Mouse (Mus musculus): Measurements from ENCODE around the gene Glud1.

The Glud1 gene

DNA sequence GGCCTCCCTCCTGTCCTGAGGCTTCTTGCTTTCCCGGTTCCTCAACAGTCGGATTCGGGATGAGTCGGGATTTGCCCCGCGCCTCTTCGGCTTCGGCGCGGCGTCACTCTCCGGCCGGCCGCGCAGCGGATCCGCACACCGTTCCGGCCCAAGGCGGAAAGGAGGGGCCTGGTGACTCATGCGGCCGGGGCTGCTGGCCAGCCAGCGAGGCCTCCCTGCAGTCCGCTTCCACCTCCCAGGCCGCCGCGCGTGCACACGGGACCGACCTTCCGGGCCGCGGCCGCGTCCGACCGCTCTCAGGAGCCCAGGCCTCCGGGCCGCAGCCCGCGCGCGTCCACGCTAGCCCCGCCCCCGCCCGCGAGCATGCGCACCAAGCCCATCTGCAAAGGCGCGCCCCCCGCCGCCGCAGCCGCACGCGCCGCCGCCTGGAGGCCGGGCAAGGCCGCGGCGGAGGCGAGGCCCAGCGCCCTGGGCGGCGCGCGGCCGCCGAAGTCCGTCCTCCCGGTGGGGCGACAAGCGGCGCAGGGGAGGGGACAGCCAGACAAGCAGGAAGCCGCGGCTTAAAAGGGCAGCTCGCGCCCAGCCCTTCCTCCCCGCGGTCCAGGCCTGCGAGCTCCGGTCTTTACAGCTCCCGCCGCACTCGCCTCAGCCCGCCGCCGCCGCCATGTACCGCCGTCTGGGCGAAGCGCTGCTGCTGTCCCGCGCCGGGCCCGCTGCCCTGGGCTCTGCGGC lies at the start of gene Glud1, which contains the start of gene Shld2:
TSS of gene Glud1 (plus strand) at position 494 of the 732 bp plus-strand sequence.
TSS of gene Shld2 (minus strand) at position 260 of the 732 bp plus-strand sequence.
- DNase-seq (ENCODE audit: low spot score) = peak; percentile 97

DNA sequence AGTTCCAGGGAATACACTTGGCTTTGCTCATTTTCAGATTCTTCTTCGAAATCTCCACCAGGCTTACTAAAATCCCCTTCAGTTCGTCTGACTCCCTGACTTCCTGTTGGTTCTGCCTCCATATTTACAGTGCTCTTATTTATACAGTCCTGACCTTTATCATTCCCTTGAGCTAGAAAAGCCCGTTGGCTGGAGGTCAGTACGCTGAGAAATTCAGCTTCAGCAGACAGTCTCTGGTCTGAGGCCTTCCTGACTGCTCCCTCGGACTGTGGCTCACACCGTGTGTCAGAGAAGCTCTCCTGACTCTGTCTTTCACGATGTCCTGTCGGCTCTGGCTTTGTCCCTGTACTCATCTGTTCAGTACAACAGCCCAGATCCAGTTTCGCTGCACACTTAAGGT lies 42.5 kb upstream of the Glud1 start:
- no peak for DNase-seq (ENCODE audit: low spot score)

DNA sequence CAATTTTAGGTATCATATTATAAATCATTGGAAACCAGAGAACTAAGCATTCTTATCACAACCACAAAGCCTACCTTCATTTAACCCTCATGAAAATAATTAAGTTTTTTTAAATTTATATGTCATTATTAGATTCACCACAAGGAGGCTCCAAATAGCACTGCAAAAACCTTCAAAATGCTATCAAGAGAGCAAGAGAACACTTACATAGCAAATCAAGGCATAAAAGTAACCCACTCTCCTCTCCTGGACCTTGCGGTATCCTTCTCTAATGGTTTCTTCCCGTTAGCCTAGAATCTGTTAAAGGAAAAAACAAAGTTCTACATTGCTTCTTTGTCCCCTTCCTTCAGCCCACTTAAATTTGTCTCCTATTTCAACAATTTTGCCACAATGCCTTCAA lies 37.2 kb upstream of the Glud1 start:
- no peak for DNase-seq (ENCODE audit: low spot score)

DNA sequence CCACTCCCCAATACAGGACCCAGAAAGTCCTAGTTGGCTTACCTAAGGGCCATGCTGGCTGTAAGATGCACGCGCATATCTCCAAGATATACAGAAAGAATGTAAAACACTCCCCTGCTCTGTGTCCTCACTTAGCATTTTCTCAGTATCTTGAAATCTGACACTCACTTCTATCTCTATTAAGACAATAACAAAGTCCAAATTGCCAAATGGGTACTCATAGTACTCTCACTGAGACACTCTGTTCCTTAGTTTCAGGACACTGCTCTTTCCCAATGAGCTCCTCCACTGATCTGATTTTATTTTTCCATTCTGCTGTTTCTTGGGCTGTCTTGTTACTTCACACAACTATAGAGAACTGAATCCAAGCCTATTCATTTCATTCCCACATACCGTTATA lies 36.4 kb upstream of the Glud1 start:
- peak; percentile 26 for DNase-seq (ENCODE audit: low spot score)

DNA sequence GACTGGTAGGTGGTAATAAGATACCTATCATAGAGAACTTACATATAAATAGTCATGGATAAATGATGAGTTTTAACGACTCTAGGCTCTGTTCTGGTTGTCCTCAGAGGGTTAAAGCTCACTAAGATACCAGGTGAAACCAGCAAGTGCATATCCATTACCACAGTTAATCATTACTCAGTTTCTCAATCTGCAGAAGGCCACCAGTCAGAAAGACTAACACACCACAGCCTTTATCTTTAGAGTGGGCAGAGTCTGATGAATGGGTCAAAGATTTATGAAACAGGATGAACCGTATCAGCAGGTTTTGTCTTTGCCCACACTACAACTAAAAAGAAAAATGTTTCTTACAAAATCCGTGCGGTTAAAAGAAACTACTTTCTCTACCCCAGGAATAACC lies 35.3 kb upstream of the Glud1 start:
- peak; percentile 71 for DNase-seq (ENCODE audit: low spot score)

DNA sequence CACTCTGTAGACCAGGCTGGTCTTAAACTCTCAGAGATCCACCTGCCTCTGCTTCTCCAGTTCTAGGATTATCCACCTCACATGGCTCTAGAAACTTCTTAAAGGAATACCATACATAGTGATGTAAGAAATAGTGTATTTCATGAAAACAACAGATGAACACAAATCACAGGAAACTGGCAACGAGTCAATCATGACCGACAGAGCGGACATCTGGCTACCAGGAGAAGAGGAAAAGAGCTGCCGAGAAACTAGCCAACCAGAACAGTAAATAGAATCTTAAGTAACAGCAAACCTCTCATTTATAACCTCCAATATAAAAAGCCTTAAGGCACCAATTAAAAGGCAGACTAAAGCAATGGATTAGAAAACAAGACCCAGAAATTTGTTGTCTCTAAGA lies 30.8 kb upstream of the Glud1 start:
- no peak for DNase-seq (ENCODE audit: low spot score)

DNA sequence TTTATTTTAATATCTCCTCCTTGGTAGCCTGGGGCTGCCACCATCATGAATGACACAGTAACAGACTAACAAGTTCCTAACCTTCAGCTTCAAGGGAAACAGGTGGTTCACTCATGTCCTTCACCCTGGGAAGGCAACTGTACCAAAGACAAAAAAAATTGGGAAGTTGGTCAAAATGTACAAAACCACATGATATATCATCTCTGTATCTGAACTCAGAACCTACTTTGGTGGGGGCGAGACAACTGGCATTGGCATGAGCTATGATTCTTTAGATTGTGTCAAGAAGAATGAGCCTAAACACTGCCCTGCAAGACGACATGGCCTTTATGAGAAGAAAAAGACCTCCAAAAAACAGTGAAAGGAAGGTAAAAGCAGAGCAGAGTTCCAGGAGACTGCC lies 29.7 kb upstream of the Glud1 start:
- no peak for DNase-seq (ENCODE audit: low spot score)

DNA sequence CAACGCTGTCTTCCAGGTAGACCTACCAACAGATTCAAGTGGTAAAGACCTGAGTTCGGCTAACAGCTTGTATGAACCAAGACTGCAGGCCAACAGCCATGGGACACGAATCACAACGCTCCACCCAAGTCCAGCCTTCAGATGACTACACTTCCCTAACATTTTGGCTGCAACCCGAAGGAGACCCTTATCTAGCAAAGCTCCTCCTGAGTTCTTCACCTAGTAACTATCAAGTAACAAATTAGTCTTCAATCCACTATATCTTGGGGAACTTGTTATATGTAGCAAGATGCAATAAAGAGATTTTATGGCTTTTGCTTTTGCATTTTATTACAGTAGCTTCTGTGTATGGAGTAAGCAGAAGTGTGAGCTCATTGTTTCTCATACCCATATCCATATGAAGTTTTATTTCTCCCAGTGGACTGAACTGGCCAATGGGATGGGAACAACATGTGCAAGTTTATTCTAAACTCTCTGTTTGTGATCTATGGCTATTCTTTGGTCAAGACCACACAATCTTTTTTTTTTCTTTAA lies 28.7 kb upstream of the Glud1 start:
- DNase-seq (ENCODE audit: low spot score) = no peak

DNA sequence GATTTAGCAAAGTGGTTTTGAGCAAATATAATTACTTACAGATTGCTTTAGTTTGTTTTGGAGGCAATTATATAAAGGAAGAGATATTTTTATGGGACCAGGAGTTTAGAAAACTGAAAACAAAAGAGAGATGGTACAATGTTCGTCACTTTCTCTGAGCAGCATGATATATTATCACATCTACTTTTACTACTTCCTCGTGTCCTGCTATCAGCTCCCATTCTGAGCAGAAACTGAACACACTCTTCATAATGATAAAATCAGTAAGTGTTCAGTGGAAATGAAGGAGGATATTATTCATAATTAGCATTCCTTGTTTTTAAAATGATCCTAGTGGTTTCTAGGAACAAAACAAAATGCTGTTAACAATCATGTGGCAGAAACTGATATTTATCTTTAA lies 22.1 kb upstream of the Glud1 start:
- no peak for DNase-seq (ENCODE audit: low spot score)

DNA sequence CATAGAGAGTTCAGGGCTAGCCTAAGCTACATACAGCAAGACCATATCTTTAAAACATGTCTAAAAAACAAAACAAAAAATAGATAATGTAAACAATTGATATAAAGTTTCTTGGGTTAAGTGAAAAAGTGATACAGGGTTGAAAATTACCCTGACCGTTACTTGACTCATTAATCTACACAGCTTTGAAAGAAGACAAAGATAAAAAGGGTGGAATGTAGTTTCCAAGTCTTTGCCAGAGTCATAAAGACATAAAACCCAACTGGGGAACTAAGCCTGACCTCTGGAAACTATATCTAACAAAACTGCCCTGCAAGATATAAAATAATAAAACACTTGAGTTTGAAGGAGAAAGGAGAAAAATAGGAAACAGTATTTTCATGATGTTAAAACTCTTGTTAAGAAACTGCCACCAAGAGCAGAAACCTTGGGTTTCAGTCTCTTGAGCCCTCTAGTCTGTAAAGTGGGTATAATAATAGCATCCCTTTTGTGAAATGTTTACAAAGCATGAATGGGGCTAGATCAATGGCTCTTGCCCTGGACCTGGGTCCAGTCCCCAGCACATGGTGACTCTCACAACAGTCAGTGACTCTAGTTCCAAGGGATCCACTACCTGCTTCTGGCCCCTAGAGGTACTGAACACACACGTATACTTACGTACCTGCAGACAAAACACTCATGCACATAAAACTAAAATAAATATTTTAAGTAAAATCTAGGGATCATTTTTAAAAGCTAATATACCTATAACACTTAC lies 21.1 kb upstream of the Glud1 start:
- DNase-seq (ENCODE audit: low spot score) = no peak

DNA sequence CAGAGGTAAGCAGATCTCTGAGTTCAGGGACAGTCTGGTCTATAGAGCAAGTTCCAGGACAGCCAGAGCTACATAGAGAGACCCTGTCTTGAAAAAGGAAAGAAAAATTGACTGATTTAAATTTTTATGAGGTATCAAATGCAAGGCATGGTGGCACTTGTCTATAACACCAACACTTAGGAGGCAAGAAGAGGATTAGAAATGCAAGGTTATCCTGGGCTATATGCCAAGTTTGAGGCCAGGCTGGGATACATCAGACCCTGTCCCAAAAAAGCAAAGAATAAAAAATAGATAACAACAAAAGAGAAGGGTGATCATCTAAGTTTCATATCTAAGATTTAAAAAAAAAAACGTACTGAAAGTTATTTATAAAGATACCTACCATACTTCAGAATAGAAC lies 20.3 kb upstream of the Glud1 start:
- no peak for DNase-seq (ENCODE audit: low spot score)

DNA sequence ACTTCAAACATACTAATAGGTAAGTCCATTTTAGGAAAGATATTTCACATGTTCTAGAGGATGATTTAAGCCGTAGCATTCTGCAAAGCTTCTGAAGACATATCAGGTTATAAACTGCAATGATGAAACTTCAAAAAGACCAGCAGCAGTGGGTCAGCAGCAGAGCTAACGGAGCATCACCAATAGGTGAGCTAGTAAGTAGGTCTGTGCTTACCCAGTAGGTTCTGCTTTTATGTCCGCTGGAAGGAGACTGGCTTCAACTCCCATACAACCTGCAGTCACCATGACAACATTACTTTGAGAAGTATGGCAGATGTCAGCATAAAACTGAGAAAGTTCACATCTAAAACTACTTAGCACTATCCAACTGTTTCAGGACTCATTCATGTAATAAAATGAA lies 16.9 kb upstream of the Glud1 start:
- DNase-seq (ENCODE audit: low spot score) = no peak

DNA sequence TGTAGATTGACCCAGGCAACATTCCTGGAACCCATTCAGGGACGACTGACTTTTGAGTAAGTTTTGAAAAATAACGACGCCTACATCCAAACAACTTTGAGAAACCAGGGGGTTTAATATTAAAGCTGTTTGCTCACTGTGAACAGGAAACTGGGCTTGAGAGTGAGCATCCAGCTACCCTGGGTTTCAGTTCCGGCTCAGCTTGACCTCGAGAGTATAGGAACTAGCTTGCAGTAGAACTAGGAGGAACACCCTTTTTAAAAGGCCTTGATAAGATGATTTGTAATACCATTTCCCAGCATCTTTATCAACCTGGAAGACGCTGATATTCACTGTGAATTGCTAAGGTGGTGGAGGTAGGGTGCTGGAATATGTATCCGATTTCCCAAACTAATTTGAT lies 14.2 kb upstream of the Glud1 start:
- no peak for DNase-seq (ENCODE audit: low spot score)

DNA sequence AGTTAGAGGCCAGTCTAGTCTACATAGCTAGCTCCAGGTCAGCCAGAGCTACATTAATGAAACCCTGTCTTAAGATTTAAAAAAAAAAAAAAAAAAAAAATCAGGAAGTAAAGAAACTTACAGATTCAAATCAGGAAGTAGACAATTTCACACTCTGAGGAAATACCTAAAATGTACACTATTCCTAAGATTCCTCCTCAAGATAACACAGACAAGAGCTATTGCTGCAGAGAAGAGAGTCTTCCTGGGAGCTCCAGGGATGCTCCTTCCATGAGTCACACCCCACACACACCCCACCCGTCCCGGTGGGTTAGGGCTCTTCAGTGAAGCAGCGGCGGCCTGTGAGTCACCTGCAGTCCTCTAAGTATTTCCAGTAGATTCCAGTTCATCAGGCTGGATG lies 13.5 kb upstream of the Glud1 start:
- no peak for DNase-seq (ENCODE audit: low spot score)

DNA sequence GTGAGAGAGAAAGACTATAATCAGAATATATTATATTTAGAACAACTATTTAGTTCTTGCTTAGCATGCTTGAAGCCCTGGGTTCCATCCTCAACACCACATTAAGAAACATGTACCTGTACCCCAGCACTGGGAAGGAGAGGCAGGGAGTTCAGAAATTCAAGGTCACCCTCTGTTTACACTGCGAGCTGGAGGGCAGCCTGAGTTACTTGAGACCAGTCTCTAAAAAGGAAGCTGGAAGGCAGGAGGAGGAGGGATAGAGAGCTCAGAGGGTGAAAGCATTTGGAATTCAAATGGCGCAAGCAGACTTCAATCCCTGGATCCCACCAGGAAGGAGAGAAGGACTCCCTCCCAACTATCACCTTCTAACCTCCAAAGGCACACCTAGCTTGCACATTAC lies 12.9 kb upstream of the Glud1 start:
- no peak for DNase-seq (ENCODE audit: low spot score)

DNA sequence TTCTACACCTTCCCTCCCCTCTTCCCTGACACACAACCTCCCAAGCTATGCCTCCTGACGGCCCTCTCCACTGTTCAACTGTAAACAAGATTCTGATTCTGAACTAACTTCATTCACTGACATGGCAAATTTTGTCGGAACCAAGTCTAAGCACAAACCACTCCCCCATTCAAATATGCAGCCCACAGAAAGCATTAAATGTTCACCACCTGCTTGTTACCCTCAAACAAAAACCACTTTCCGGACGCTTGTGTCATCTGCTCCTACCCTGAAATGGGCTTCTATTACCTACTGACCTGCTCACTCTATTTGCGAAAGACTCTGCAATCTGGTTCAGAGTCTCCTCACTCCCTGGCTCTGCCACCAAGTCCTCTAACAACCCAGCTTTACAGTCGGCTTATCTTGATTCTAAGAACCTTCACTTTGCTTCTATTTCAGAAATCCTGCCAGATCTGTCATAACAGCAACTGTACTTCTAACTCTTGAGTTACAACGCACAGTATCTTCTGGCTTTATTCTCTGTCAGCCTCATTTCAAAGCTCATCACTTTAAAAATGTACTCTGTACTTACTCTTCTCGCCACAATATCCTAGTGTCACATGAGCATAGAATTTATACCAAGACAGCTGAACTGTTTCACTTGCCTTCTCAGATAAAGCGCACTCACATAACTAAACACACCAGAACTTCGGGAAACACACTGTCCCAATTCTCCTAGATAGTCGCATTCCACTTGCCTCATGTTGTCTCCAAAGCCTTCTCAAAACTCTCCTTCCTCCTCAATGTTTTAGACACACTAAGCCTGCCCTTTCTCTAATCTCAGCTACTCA lies 11.4 kb upstream of the Glud1 start:
- DNase-seq (ENCODE audit: low spot score) = no peak

DNA sequence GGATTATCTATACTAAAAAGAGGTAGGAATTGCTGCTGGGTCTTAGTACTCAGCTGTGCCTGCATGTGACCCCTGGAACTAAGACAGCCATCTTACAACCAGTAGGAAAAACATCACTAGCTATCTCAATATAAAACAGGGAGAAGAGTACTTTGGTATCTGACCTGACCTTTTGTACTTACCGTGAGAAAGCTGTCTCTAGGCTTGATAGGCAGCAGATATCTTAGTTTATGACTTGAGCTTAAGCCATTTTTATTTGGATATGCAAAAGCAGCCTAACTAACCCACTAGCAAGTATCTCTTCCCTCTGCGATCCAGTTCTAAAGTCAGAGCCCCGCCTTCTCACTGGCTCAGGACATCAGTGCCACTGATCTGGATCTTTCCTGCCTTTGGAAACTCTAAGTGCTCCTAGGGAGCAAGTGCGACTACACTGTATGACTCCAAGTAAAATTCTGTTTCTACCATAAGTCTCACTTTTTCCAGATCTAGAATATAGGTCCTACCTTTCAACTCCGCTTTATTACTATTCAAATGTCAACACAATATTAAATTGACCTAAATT lies 7.8 kb upstream of the Glud1 start:
- DNase-seq (ENCODE audit: low spot score) = no peak

DNA sequence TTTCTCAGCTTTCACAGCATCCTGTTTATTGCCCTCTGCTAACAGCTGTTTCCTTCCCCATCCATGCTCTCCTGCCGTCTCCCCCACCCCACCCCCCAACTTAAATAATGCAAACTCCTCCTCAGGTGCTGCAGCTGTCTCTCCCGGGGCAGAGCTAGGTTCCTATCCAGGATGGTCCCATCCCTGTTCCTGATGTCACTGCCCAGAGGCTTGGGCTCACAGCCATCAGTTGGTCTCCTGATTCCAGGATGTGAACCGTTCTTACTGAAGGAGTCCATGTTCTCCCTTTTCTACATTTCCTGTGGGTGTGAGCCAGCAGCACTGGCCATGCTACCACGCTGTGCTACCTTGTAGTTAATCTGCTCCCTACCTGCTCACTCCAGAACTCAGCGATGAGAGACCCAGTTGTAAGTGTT lies 7.3 kb upstream of the Glud1 start:
- DNase-seq (ENCODE audit: low spot score) = no peak

DNA sequence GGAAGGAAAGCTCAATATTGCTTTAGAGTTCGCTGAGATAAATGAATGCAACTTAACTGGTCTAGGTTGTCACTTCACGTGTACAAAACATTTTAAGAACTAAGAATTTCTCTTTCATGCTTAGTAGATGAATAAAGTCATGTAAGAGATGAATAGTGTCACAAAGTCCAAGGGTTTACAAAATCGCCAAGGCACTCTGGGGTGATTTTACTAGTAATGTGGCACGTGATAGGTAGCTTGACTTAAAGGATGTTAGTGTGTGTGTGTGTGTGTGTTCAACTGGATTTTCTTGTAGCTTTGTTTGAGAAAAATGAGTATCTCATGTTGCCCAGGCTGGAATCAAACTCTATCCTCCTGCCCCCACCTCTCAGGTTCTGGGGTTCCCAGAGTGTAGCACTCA lies 1.3 kb upstream of the Glud1 start:
- DNase-seq (ENCODE audit: low spot score) = no peak

DNA sequence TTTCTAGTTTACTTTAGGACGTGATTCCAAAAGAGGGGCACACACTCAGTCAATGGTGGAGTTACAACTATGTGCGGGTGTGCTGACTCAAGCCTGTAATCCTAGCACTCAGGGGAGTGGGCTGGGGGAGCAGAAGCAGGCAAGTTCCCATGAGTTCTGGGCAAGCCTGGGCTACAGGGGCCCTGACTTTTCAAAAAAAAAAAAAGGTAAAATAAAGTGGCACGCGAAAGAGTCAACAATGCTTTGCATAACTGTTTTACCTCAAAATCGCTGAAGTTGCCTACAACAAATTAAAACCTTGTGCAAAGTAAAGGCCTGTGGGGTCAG lies 657 bp upstream of the Glud1 start:
- DNase-seq (ENCODE audit: low spot score) = no peak

DNA sequence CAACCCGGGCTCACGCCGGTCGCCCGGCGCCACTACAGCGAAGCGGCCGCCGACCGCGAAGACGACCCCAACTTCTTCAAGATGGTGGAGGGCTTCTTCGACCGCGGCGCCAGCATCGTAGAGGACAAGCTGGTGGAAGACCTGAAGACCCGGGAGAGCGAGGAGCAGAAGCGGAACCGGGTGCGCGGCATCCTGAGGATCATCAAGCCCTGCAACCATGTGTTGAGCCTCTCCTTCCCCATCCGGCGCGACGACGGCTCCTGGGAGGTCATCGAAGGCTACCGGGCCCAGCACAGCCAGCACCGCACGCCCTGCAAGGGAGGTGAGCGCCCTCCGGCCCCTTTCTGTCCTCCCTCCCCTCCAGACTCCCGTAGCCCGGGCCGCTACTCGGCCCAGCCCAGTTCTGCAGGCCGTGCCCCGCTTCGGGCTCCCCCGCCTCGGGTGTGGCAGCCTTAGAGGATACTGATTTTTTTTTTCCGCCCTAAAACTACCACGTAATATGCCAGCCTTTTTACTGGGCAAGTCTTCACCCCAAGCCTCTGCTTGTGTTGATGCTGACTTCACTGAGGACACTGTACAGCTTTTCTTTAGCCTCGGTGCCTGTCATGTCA lies 599 bp downstream of the Glud1 start:
- DNase-seq (ENCODE audit: low spot score) = no peak

DNA sequence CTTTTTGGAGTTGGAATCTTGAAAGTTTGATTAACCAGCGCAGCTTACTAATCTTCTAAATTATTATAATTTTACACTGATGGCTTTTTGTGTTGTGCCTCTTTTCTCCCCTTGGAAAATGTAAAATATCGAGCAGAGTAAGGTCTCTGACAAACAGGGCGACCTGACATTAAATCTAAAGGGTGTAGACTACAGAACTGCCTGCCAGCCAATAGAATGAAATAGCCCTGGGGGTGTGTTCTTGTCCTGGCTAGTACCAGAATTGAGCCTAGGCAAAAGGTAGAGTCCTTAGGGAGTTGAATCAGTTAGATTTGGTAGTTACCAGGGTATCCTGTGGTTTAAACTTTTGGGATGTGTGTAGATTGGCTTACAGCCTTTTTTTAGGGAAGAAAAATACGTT lies 1.2 kb downstream of the Glud1 start:
- peak; percentile 42 for DNase-seq (ENCODE audit: low spot score)

Data from yolk sac, embryonic 10.5 days (tissue).